Mouse (Mus musculus): Measurements from ENCODE around the gene Tcerg1l.

GRCm38 (mm10) chr7:138217556-138218098 lies 179.9 kb downstream of the Tcerg1l start:
- TF ChIP-seq POLR2A (IDR thresholded peaks at IDR 0.05; ENCODE audit: insufficient read depth, low read depth, low read length) (no peak), CTCF (IDR thresholded peaks at IDR 0.05; ENCODE audit: insufficient read depth, low read depth, low read length) (no peak)

Data from olfactory bulb, adult 2 months (tissue).